Mouse (Mus musculus) olfactory bulb, adult 2 months (tissue): ENCODE data around the gene Sp9. TPM values are rescaled to one million over a fixed set of nuclear protein-coding genes. Genes with fewer than 3 reads are reported as not detected.

Source experiments
- H3K27ac ChIP-seq: fragments of 200-500 bp; 2 replicates; pipeline ENCODE4 v1.5.1; 2012; ENCODE audit warnings: low read depth, low read length; ENCODE audit not compliant: insufficient read depth
- H3K4me1 ChIP-seq: fragments of 200-500 bp; 2 replicates; pipeline ENCODE4 v1.6.1; 2012; ENCODE audit warnings: low read length; ENCODE audit not compliant: control insufficient read depth, insufficient read depth
- H3K4me3 ChIP-seq: fragments of 200-500 bp; 2 replicates; pipeline ENCODE4 v1.5.1; 2012; ENCODE audit warnings: mild to moderate bottlenecking, low read depth, low read length, moderate library complexity; ENCODE audit not compliant: insufficient read depth
- CTCF ChIP-seq: fragments of 200-500 bp; IDR thresholded peaks from 2 replicates; pipeline ENCODE4 v1.5.1; 2012; ENCODE audit warnings: low read depth, mild to moderate bottlenecking, low read length, moderate library complexity; ENCODE audit not compliant: insufficient read depth
- POLR2A ChIP-seq: fragments of 200-500 bp; IDR thresholded peaks from 2 replicates; pipeline ENCODE4 v1.6.1; 2012; ENCODE audit warnings: mild to moderate bottlenecking, low read depth, low read length, moderate library complexity; ENCODE audit not compliant: insufficient read depth
- WGBS: fragments of 180-500 bp; shearing (Covaris S2); methylation state at CpG from one replicate; pipeline ENCODE4 v1.1.7; 2018; 5-methylcytosine and 5-hydroxymethylcytosine counted together
- polyA plus RNA-seq: library from polyadenylated mRNA; stranded (reverse); fragments of >200 nt; gene quantifications from 2 replicates; pipeline ENCODE4 v1.2.4, GENCODE M21; 2012; ENCODE audit warnings: low replicate concordance; ENCODE audit not compliant: missing spikeins, insufficient read depth, insufficient read length

The Sp9 gene
- polyA plus RNA-seq, 1 experiment, result not detected

GRCm38 (mm10) chr2:73272351-73273248 lies 875 bp downstream of the Sp9 start:
- Histone ChIP-seq H3K27ac (peak overlapping the region; percentile 98), H3K4me1 (peaks cover 3% of the 10 kb centered on the region; the same call in 1 of the 2 replicates), H3K4me3 (peak overlapping the region; percentile 98)
- WGBS, result 1% methylated on average over 55 of the region's 55 CpGs
- no peak for TF ChIP-seq CTCF
- 0 out of 2 replicates have a peak, but pooled peaks have one; percentile 20 for TF ChIP-seq POLR2A

DNA sequence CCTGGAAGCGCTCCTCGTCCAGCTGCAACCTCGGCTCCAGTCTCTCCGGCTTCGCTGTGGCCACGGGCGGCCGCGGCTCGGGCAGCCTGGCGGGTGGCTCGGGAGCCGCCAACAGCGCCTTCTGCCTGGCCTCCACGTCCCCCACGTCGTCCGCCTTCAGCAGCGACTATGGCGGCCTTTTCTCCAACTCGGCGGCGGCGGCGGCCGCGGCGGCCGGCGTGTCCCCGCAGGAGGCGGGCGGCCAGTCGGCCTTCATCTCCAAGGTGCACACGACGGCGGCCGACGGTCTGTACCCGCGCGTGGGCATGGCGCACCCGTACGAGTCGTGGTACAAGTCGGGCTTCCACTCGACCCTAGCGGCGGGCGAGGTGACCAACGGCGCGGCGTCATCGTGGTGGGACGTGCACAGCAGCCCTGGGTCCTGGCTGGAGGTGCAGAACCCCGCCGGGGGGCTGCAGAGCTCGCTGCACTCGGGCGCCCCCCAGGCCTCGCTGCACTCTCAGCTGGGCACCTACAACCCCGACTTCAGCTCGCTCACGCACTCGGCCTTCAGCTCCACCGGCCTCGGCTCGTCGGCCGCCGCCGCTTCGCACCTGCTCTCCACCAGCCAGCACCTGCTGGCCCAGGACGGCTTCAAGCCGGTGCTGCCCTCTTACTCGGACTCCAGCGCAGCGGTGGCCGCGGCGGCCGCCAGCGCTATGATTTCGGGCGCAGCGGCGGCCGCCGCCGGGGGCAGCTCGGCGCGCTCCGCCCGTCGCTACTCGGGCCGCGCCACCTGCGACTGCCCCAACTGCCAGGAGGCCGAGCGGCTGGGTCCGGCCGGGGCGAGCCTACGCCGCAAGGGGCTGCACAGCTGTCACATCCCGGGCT lies 1.8 kb downstream of the Sp9 start:
- TF ChIP-seq POLR2A (no peak), CTCF (no peak)
- Histone ChIP-seq H3K27ac (peak overlapping the region; percentile 98), H3K4me1 (peaks cover 3% of the 10 kb centered on the region; the same call in 1 of the 2 replicates), H3K4me3 (peak overlapping the region; percentile 98)
- under 1% methylated on average over 110 of the region's 110 CpGs for WGBS

DNA sequence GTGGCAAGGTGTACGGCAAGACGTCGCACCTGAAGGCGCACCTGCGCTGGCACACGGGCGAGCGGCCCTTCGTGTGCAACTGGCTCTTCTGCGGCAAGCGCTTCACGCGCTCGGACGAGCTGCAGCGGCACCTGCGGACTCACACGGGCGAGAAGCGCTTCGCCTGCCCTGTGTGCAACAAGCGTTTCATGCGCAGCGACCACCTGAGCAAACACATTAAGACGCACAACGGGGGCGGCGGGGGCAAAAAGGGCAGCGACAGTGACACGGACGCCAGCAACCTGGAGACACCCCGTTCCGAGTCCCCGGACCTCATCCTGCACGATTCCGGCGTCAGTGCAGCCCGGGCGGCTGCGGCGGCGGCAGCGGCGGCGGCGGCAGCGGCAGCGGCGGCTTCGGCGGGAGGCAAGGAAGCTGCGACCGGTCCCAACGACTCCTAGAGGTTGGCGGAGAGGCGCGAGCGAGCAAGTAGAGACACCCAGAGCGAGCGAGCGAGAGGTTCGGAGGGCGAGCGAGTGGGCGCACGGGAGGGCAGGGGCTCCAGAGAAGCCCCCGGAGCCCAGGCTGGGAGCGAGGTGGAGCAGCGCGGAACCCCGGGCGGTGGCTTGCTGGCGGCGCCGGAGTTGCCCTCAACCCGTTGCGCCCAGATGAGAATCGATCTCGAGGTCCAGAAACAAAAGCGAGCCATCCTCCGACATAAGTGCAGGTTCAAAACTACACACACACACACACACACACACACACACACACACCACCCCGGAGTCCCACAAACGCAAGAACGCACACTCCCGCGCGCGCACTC lies 2.6 kb downstream of the Sp9 start:
- peak overlapping the region; percentile 98 for H3K4me3 ChIP-seq
- peaks cover 9% of the 10 kb centered on the region; the same call in 1 of the 2 replicates for H3K4me1 ChIP-seq
- WGBS, result 1% methylated on average over 88 of the region's 88 CpGs
- TF ChIP-seq CTCF (no peak), POLR2A (no peak)
- H3K27ac ChIP-seq, result peak overlapping the region; percentile 98

- no peak overlapping the region for H3K4me3 ChIP-seq
Observed at GRCm38 (mm10) chr2:73275261-73276040, 3.7 kb downstream of the Sp9 start.

DNA sequence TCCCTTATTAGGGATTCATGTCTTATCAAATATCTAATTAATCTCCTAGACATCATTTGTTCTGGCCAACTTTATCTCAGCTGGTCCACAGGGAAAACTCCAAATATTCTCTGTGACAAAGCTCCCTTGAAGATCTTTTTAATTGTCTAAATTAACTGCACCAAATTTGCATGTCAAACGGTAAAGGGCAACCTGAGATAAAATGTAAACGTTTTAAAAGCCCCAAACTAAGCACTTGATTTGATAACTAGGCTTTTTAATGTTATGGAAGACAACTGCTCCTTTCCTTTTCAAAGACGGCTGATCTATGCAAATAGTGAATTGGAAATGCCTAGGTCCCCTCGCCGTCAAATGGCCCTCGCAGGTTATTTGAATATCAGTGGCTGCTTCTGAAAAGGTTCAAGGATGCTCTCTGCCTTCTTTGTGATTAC lies 4.4 kb downstream of the Sp9 start:
- 2% methylated on average over 6 of the region's 6 CpGs for WGBS
- peak overlapping the region; percentile 91 for H3K27ac ChIP-seq
- TF ChIP-seq CTCF (no peak), POLR2A (no peak)
- peaks cover 10% of the 10 kb centered on the region for H3K4me1 ChIP-seq
- H3K4me3 ChIP-seq, result peak overlapping the region; percentile 21; the same call in 1 of the 2 replicates

More at GRCm38 (mm10) chr2:73275261-73276040, 3.7 kb downstream of the Sp9 start:
- no peak for TF ChIP-seq CTCF
- no peak for TF ChIP-seq POLR2A
- WGBS, result 8% methylated on average over 8 of the region's 8 CpGs
- H3K4me1 ChIP-seq, result peaks cover 9% of the 10 kb centered on the region
- no peak overlapping the region for H3K27ac ChIP-seq

DNA sequence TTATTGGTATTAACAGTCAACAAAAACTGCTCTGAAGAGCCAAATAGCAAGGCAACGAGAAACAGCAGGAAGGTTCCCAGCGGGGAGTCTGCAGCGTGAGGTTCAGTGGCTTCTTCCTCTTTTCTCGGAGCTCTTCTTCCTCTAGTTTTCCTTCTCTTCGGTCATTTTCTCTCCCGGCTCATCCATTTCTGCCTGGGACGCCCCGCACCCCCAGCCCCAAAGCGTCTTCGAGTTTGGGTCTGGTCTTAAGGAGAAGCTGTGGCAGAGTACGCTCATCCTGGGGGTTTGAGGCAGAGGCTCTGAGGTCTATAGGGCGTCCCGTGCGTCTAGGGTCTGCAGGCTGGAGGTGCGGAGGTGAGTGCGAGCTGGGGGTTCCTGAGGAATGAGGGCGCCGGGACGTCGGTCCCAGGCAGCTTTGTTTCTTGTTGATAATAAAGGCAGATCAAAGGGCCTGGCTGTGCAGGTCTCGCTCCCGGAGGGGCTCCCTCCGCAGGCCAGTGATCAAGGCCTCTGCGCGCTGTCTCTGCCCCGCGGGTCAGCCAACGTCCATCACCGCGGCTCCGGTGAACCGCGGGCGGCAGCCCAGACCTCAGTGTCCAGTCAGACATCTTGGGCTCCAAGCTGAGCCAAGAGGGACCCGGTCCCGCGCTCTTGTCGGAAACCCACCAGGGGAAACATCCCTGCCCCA lies 5.4 kb downstream of the Sp9 start:
- peak overlapping the region; percentile 99 for H3K27ac ChIP-seq

DNA sequence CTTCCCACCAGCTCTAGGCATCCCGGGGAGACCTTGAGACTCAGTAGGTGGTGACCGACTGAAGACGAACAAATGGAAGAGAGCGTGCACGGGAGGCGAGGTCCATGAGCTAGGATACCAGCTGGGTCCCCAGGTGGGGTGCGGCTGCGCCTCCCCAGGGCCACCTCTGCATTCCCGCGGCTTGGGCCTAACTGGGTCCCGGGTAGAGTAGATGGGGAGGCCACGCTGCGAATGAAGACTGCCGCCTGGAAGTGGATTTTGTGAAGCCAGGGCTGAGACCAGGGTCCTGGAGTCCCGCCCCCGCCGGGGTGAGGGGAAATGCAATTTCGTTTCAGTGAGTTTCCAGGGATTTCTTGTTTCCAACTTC lies 6.0 kb downstream of the Sp9 start:
- Histone ChIP-seq H3K4me3 (peak overlapping the region; percentile 60), H3K27ac (peak overlapping the region; percentile 99), H3K4me1 (peaks cover 13% of the 10 kb centered on the region)
- TF ChIP-seq CTCF (no peak), POLR2A (no peak)
- 7% methylated on average over 18 of the region's 18 CpGs for WGBS

More for the DNA sequence above, 5.4 kb downstream of the Sp9 start:
- Histone ChIP-seq H3K4me1 (peaks cover 13% of the 10 kb centered on the region), H3K4me3 (peak overlapping the region; percentile 60)
- WGBS, result 2% methylated on average over 38 of the region's 38 CpGs
- TF ChIP-seq POLR2A (no peak), CTCF (no peak)
